8 mouse cellular contexts compared by ENCODE assay signal in genomic region chr8:71462191-71462590, GRCm38 (mm10). TPM values are rescaled to one million over a fixed set of nuclear protein-coding genes. Genes with fewer than 3 reads are reported as not detected.
DNase-seq lines count a peak whose midpoint lies in the region; ATAC-seq lines count a peak whose summit lies in the region.

No protein-coding gene starts in this region.

- H3K4me1 ChIP-seq in kidney, embryonic 14.5 days (ENCODE audit: control insufficient read depth, insufficient read depth, low read length), result peaks cover 15% of the 10 kb centered on the region
- peaks cover 20% of the 10 kb centered on the region; the same call in 1 of the 2 replicates for H3K4me1 ChIP-seq in embryonic facial prominence, embryonic 14.5 days (ENCODE audit: control insufficient read depth, insufficient read depth, low read length)
- peaks cover 61% of the 10 kb centered on the region for H3K4me1 ChIP-seq in hindbrain, embryonic 13.5 days (replicated peaks)
- H3K4me1 ChIP-seq in midbrain, embryonic 14.5 days (ENCODE audit: control insufficient read depth, insufficient read depth, low read length), result peaks cover 33% of the 10 kb centered on the region

- WGBS in kidney, embryonic 14.5 days, result 72% methylated on average over 4 of the region's 4 CpGs
- 68% methylated on average over 4 of the region's 4 CpGs for WGBS in embryonic facial prominence, embryonic 14.5 days
- 72% methylated on average over 4 of the region's 4 CpGs for WGBS in hindbrain, embryonic 13.5 days
- WGBS in midbrain, embryonic 14.5 days, result 75% methylated on average over 4 of the region's 4 CpGs

- H3K4me2 ChIP-seq in kidney, embryonic 14.5 days (replicated peaks; ENCODE audit: low read depth, low read length), result peak overlapping the region; percentile 70
- peak overlapping the region; percentile 93 for H3K4me2 ChIP-seq in embryonic facial prominence, embryonic 14.5 days (ENCODE audit: low read depth, low read length)
- peak overlapping the region; percentile 93 for H3K4me2 ChIP-seq in hindbrain, embryonic 13.5 days
- H3K4me2 ChIP-seq in midbrain, embryonic 14.5 days (ENCODE audit: low read length), result peak overlapping the region; percentile 89

- no peak for ATAC-seq in kidney, embryonic 14.5 days (ENCODE audit: low FRiP score, low TSS enrichment)
- ATAC-seq in embryonic facial prominence, embryonic 14.5 days (ENCODE audit: low read depth), result no peak
- ATAC-seq in hindbrain, embryonic 13.5 days (ENCODE audit: low FRiP score), result no peak
- ATAC-seq in midbrain, embryonic 14.5 days (ENCODE audit: low FRiP score, low TSS enrichment), result no peak

- H3K27me3 ChIP-seq in kidney, embryonic 14.5 days (ENCODE audit: control insufficient read depth, insufficient read depth, low read length), result no peaks in the 10 kb centered on the region
- H3K27me3 ChIP-seq in embryonic facial prominence, embryonic 14.5 days (replicated peaks; ENCODE audit: control insufficient read depth, insufficient read depth, low read length), result no peaks in the 10 kb centered on the region
- H3K27me3 ChIP-seq in hindbrain, embryonic 13.5 days, result no peaks in the 10 kb centered on the region
- H3K27me3 ChIP-seq in midbrain, embryonic 14.5 days (ENCODE audit: control insufficient read depth, insufficient read depth, low read length), result no peaks in the 10 kb centered on the region

- no peak overlapping the region for H3K27ac ChIP-seq in kidney, embryonic 14.5 days (ENCODE audit: low read depth, low read length)
- H3K27ac ChIP-seq in embryonic facial prominence, embryonic 14.5 days (replicated peaks; ENCODE audit: low read depth, low read length), result no peak overlapping the region
- peak overlapping the region; percentile 87 for H3K27ac ChIP-seq in hindbrain, embryonic 13.5 days
- H3K27ac ChIP-seq in midbrain, embryonic 14.5 days (replicated peaks; ENCODE audit: low read depth, low read length), result no peak overlapping the region; the same call in 1 of the 2 replicates

- intact Hi-C loops in gastrocnemius, postnatal 14 days (cut with DNase I; ENCODE audit: low total_unique reads), result loop anchor here (10.0 kb wide), 1 partner anchor 87 kb away; the partner anchor contains the start of gene Ocel1

- DNase-seq in kidney, postnatal 14 days, result no peak
- no peak for DNase-seq in embryonic facial prominence, embryonic 14.5 days (ENCODE audit: low spot score)
- no peak for DNase-seq in midbrain, embryonic 14.5 days
- no peak for DNase-seq in right cerebral cortex, postnatal 4 days
- DNase-seq in left cerebral cortex, adult 18-20 months (ENCODE audit: low spot score in 2 of 2), result no peak
- DNase-seq in gastrocnemius, postnatal 14 days, result no peak

- H3K36me3 ChIP-seq in kidney, embryonic 14.5 days (ENCODE audit: control insufficient read depth, insufficient read depth, low read length), result peaks cover 29% of the 10 kb centered on the region
- peaks cover 45% of the 10 kb centered on the region for H3K36me3 ChIP-seq in embryonic facial prominence, embryonic 14.5 days (ENCODE audit: control insufficient read depth, insufficient read depth, low read length)
- H3K36me3 ChIP-seq in hindbrain, embryonic 13.5 days, result peaks cover 44% of the 10 kb centered on the region
- peaks cover 43% of the 10 kb centered on the region for H3K36me3 ChIP-seq in midbrain, embryonic 14.5 days (ENCODE audit: control insufficient read depth, insufficient read depth, low read length)

- peak overlapping the region; percentile 81; the same call in 1 of the 2 replicates for H3K4me3 ChIP-seq in kidney, embryonic 14.5 days (ENCODE audit: low read length)
- H3K4me3 ChIP-seq in embryonic facial prominence, embryonic 14.5 days (ENCODE audit: low read depth, low read length), result peak overlapping the region; percentile 91
- peak overlapping the region; percentile 88 for H3K4me3 ChIP-seq in hindbrain, embryonic 13.5 days
- peak overlapping the region; percentile 87 for H3K4me3 ChIP-seq in midbrain, embryonic 14.5 days (replicated peaks; ENCODE audit: low read depth, low read length)

- H3K9ac ChIP-seq in kidney, embryonic 14.5 days (ENCODE audit: low read depth, low read length), result no peak overlapping the region
- H3K9ac ChIP-seq in embryonic facial prominence, embryonic 14.5 days (ENCODE audit: low read depth, low read length), result peak overlapping the region; percentile 82
- peak overlapping the region; percentile 92 for H3K9ac ChIP-seq in hindbrain, embryonic 13.5 days
- H3K9ac ChIP-seq in midbrain, embryonic 14.5 days (replicated peaks; ENCODE audit: low read length), result peak overlapping the region; percentile 89

- no peaks in the 10 kb centered on the region for H3K9me3 ChIP-seq in kidney, embryonic 14.5 days (ENCODE audit: control insufficient read depth, low read length)
- H3K9me3 ChIP-seq in embryonic facial prominence, embryonic 14.5 days (ENCODE audit: control insufficient read depth, low read length), result no peaks in the 10 kb centered on the region
- no peaks in the 10 kb centered on the region for H3K9me3 ChIP-seq in hindbrain, embryonic 13.5 days
- no peaks in the 10 kb centered on the region for H3K9me3 ChIP-seq in midbrain, embryonic 14.5 days (ENCODE audit: control insufficient read depth, low read length)

RNA-seq across cellular contexts. Expression of gene Abhd8, which starts 1.3 kb away (rescaled TPM):
- 26.5 and 32.5 TPM in 2 replicates for polyA plus RNA-seq in kidney, embryonic 14.5 days (2014; fragmentation: Nextera tagmentation; extraction: Ambion mirVana)
- 47.9 and 49.4 TPM in 2 replicates for polyA plus RNA-seq in embryonic facial prominence, embryonic 14.5 days (2014; fragmentation: Nextera tagmentation; extraction: Ambion mirVana)
- 127 and 136 TPM in 2 replicates for polyA plus RNA-seq in hindbrain, embryonic 13.5 days (2015; fragmentation: Nextera tagmentation; extraction: Ambion mirVana)
- 119 and 133 TPM in 2 replicates for polyA plus RNA-seq in midbrain, embryonic 14.5 days (2014; fragmentation: Nextera tagmentation; extraction: Ambion mirVana)
- total RNA-seq in left cerebral cortex, adult 18-20 months (2021), result 100 to 1,000 TPM; 318 to 342 TPM
- total RNA-seq in gastrocnemius, postnatal 14 days (2021), result 10 to 100 TPM; 22.8 to 27.6 TPM

RNA-seq across cellular contexts. Expression of gene Mrpl34, which starts 2.6 kb away (rescaled TPM):
- polyA plus RNA-seq in kidney, embryonic 14.5 days (2014; fragmentation: Nextera tagmentation; extraction: Ambion mirVana), result 178 and 192 TPM in 2 replicates
- polyA plus RNA-seq in embryonic facial prominence, embryonic 14.5 days (2014; fragmentation: Nextera tagmentation; extraction: Ambion mirVana), result 115 and 123 TPM in 2 replicates
- polyA plus RNA-seq in hindbrain, embryonic 13.5 days (2015; fragmentation: Nextera tagmentation; extraction: Ambion mirVana), result 222 and 230 TPM in 2 replicates
- polyA plus RNA-seq in midbrain, embryonic 14.5 days (2014; fragmentation: Nextera tagmentation; extraction: Ambion mirVana), result 199 and 222 TPM in 2 replicates
- total RNA-seq in left cerebral cortex, adult 18-20 months (2021), result 10 to 100 TPM; 58.6 to 61.4 TPM
- total RNA-seq in gastrocnemius, postnatal 14 days (2021), result 10 to 100 TPM; 44.0 to 45.2 TPM

RNA-seq across cellular contexts. Expression of gene Dda1, which starts 6.8 kb away (rescaled TPM):
- polyA plus RNA-seq in kidney, embryonic 14.5 days (2014; fragmentation: Nextera tagmentation; extraction: Ambion mirVana), result 106 and 113 TPM in 2 replicates
- polyA plus RNA-seq in embryonic facial prominence, embryonic 14.5 days (2014; fragmentation: Nextera tagmentation; extraction: Ambion mirVana), result 100 and 105 TPM in 2 replicates
- 212 and 214 TPM in 2 replicates for polyA plus RNA-seq in hindbrain, embryonic 13.5 days (2015; fragmentation: Nextera tagmentation; extraction: Ambion mirVana)
- polyA plus RNA-seq in midbrain, embryonic 14.5 days (2014; fragmentation: Nextera tagmentation; extraction: Ambion mirVana), result 213 and 233 TPM in 2 replicates
- 10 to 100 TPM; 76.7 to 86.1 TPM for total RNA-seq in left cerebral cortex, adult 18-20 months (2021)
- total RNA-seq in gastrocnemius, postnatal 14 days (2021), result 10 to 100 TPM; 28.3 to 31.8 TPM

RNA-seq across cellular contexts. Expression of gene Ano8, which starts 23.6 kb away (rescaled TPM):
- 2.9 and 3.4 TPM in 2 replicates for polyA plus RNA-seq in kidney, embryonic 14.5 days (2014; fragmentation: Nextera tagmentation; extraction: Ambion mirVana)
- polyA plus RNA-seq in embryonic facial prominence, embryonic 14.5 days (2014; fragmentation: Nextera tagmentation; extraction: Ambion mirVana), result 2.0 and 2.1 TPM in 2 replicates
- 6.6 and 7.1 TPM in 2 replicates for polyA plus RNA-seq in hindbrain, embryonic 13.5 days (2015; fragmentation: Nextera tagmentation; extraction: Ambion mirVana)
- 7.7 and 9.4 TPM in 2 replicates for polyA plus RNA-seq in midbrain, embryonic 14.5 days (2014; fragmentation: Nextera tagmentation; extraction: Ambion mirVana)
- total RNA-seq in left cerebral cortex, adult 18-20 months (2021), result 10 to 100 TPM; 56.2 to 58.6 TPM
- 10 to 100 TPM; 14.4 to 16.2 TPM for total RNA-seq in gastrocnemius, postnatal 14 days (2021)

RNA-seq across cellular contexts. Expression of gene Gtpbp3, which starts 25.7 kb away (rescaled TPM):
- 6.6 and 8.4 TPM in 2 replicates for polyA plus RNA-seq in kidney, embryonic 14.5 days (2014; fragmentation: Nextera tagmentation; extraction: Ambion mirVana)
- polyA plus RNA-seq in embryonic facial prominence, embryonic 14.5 days (2014; fragmentation: Nextera tagmentation; extraction: Ambion mirVana), result 5.3 and 6.8 TPM in 2 replicates
- 13.7 and 14.3 TPM in 2 replicates for polyA plus RNA-seq in hindbrain, embryonic 13.5 days (2015; fragmentation: Nextera tagmentation; extraction: Ambion mirVana)
- polyA plus RNA-seq in midbrain, embryonic 14.5 days (2014; fragmentation: Nextera tagmentation; extraction: Ambion mirVana), result 4.9 and 5.2 TPM in 2 replicates
- 10 to 100 TPM; 29.3 to 36.7 TPM for total RNA-seq in left cerebral cortex, adult 18-20 months (2021)
- 1 to 10 TPM; 7.5 to 8.5 TPM for total RNA-seq in gastrocnemius, postnatal 14 days (2021)
